Mouse (Mus musculus) forebrain, embryonic 14.5 days (tissue): ENCODE measurements around the gene Rsf1. TPM values are rescaled to one million over a fixed set of nuclear protein-coding genes. Genes with fewer than 3 reads are reported as not detected.
A peak's percentile ranks its signal among the peaks of the same experiment; 100 is the strongest.

ENCODE experiments used
- ATAC-seq: fragments of 200-750 bp; cut with Nextera tagmentation; 2 replicates; pipeline ENCODE4 v1.8.0; 2017; ENCODE audit warnings: mild to moderate bottlenecking, moderate library complexity
- DNase-seq: peaks from one replicate; pipeline ENCODE4 v3.0.0-alpha.2; 2015; ENCODE audit warnings: low spot score
- H3K27ac ChIP-seq: fragments of 300-500 bp; sonication (generic); 2 replicates; pipeline ENCODE4 v1.5.1; 2014; ENCODE audit warnings: low read depth, mild to moderate bottlenecking, control low read depth, low read length, moderate library complexity
- H3K27me3 ChIP-seq: fragments of 300-500 bp; sonication (generic); replicated peaks from 2 replicates; pipeline ENCODE4 v1.6.1; 2014; ENCODE audit warnings: low read length, control low read depth, mixed read lengths; ENCODE audit not compliant: control insufficient read depth, insufficient read depth
- H3K36me3 ChIP-seq: fragments of 300-500 bp; sonication (generic); 2 replicates; pipeline ENCODE4 v1.6.1; 2014; ENCODE audit warnings: low read length, control low read depth; ENCODE audit not compliant: control insufficient read depth, insufficient read depth
- H3K4me1 ChIP-seq: fragments of 300-500 bp; sonication (generic); 2 replicates; pipeline ENCODE4 v1.6.1; 2014; ENCODE audit warnings: antibody characterized with exemption, low read length, control low read depth; ENCODE audit not compliant: control insufficient read depth, insufficient read depth
- H3K4me2 ChIP-seq: fragments of 300-500 bp; sonication (generic); 2 replicates; pipeline ENCODE4 v1.6.1; 2014; ENCODE audit warnings: mild to moderate bottlenecking, control low read depth, low read length
- H3K4me3 ChIP-seq: fragments of 300-500 bp; sonication (generic); 2 replicates; pipeline ENCODE4 v1.5.1; 2014; ENCODE audit warnings: low read depth, low read length, control low read depth
- H3K9ac ChIP-seq: fragments of 300-500 bp; sonication (generic); 2 replicates; pipeline ENCODE4 v1.6.1; 2014; ENCODE audit warnings: mild to moderate bottlenecking, low read length, control low read depth, moderate library complexity
- H3K9me3 ChIP-seq: fragments of 300-500 bp; sonication (generic); replicated peaks from 2 replicates; pipeline ENCODE4 v1.6.1; 2016; ENCODE audit warnings: low read length, control low read depth, mixed read lengths; ENCODE audit not compliant: control insufficient read depth
- WGBS: fragments of 180-500 bp; shearing (Covaris S2); extraction: QIAGEN DNeasy Blood & Tissue Kit; methylation state at CpG from one replicate; pipeline ENCODE4 v1.1.7; 2014; 5-methylcytosine and 5-hydroxymethylcytosine counted together
- polyA plus RNA-seq: library from polyadenylated mRNA; unstranded; fragments of >200 nt; fragmentation: Nextera tagmentation; extraction: Ambion mirVana; gene quantifications from 2 replicates; pipeline ENCODE4 v1.2.1, GENCODE M21; 2014

Rsf1 gene
- polyA plus RNA-seq, 1 experiment from 2014 or later: 21.4 TPM

GRCm38 (mm10) chr7:97737638-97738456, 158.2 kb downstream of the Rsf1 start, which contains the start of gene Aqp11:
Aqp11 (minus strand) TSS chr7:97738289.
- peak; percentile 96 for ATAC-seq
- no peak within 1 kb of the TSS for H3K27ac ChIP-seq
- H3K9ac ChIP-seq: peak within 1 kb of the TSS; percentile 71
- peak; percentile 81 for DNase-seq
- H3K4me1 ChIP-seq: peaks cover 3% of the 10 kb centered on the region; the same call in 1 of the 2 replicates
- H3K36me3 ChIP-seq: no peaks in the 10 kb centered on the region
- H3K9me3 ChIP-seq: no peaks in the 10 kb centered on the region
- under 1% methylated on average over 58 of the region's 64 CpGs for whole genome bisulfite sequencing
- H3K4me2 ChIP-seq: peak within 1 kb of the TSS; percentile 91
- peak within 1 kb of the TSS; percentile 58 for H3K4me3 ChIP-seq
- H3K27me3 ChIP-seq: no peaks in the 10 kb centered on the region

DNA sequence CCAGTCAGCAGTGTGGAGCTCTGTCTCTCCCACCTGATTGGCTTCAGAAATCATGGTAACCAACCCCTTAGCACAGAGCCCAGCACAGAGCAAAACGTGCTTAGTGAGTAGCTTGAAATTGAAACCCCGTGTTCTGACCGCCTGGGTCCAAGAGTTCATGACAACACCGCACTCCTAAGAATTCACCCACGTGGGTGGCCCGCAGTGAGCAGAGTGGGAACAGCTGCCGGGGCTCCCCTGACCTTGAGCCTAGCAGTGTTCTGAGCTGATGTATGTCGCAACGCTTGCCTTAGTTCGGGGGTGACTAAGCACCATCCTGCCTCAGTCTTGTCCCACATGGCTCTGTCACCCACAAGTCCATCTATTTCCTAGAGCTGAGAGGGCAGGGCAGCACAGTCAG, 161.3 kb downstream of the Rsf1 start:
- Histone ChIP-seq H3K27me3 (no peaks in the 10 kb centered on the region), H3K4me3 (no peak overlapping the region), H3K36me3 (no peaks in the 10 kb centered on the region), H3K9ac (no peak overlapping the region), H3K9me3 (no peaks in the 10 kb centered on the region), H3K4me2 (no peak overlapping the region), H3K4me1 (peaks cover 3% of the 10 kb centered on the region; the same call in 1 of the 2 replicates), H3K27ac (no peak overlapping the region)
- ATAC-seq (no peak), DNase-seq (no peak)
- WGBS: 43% methylated on average over 10 of the region's 10 CpGs

GRCm38 (mm10) chr7:97741756-97742291, 162.1 kb downstream of the Rsf1 start:
- no peak for ATAC-seq
- Histone ChIP-seq H3K9me3 (no peaks in the 10 kb centered on the region), H3K4me1 (0 out of 2 replicates have a peak, but pooled peaks cover 3% of the 10 kb centered on the region), H3K27me3 (no peaks in the 10 kb centered on the region), H3K4me2 (no peak overlapping the region), H3K27ac (no peak overlapping the region), H3K9ac (no peak overlapping the region), H3K36me3 (no peaks in the 10 kb centered on the region), H3K4me3 (no peak overlapping the region)
- no peak for DNase-seq
- 0% methylated on average over 1 of the region's 1 CpGs for WGBS

Other genes starting within 250 kb of the Rsf1 start
- 4.0 and 4.1 TPM in 2 replicates for gene Usp35, start 247.9 kb upstream of the Rsf1 start, polyA plus RNA-seq
- 7.5 and 7.9 TPM in 2 replicates for gene Kctd21, start 247.6 kb upstream of the Rsf1 start, polyA plus RNA-seq
- 15.3 and 18.7 TPM in 2 replicates for gene Alg8, start 208.3 kb upstream of the Rsf1 start, polyA plus RNA-seq
- 473 and 569 TPM in 2 replicates for gene Ndufc2, start 179.9 kb upstream of the Rsf1 start, polyA plus RNA-seq
- 3.2 and 3.7 TPM in 2 replicates for gene Thrsp, start 162.2 kb upstream of the Rsf1 start, polyA plus RNA-seq
- gene Kctd14, start 128.6 kb upstream of the Rsf1 start, polyA plus RNA-seq: 1.4 and 1.8 TPM in 2 replicates
- gene Ints4, start 98.9 kb upstream of the Rsf1 start, polyA plus RNA-seq: 54.6 and 65.2 TPM in 2 replicates
- gene Aamdc, start 392 bp upstream of the Rsf1 start, polyA plus RNA-seq: 56.8 and 64.1 TPM in 2 replicates
- gene Clns1a, start 116.7 kb downstream of the Rsf1 start, polyA plus RNA-seq: 229 and 233 TPM in 2 replicates
- 9.3 and 12.8 TPM in 2 replicates for gene Aqp11, start 158.4 kb downstream of the Rsf1 start, polyA plus RNA-seq
- 131 and 140 TPM in 2 replicates for gene Pak1, start 208.7 kb downstream of the Rsf1 start, polyA plus RNA-seq